In the genomic region with DNA sequence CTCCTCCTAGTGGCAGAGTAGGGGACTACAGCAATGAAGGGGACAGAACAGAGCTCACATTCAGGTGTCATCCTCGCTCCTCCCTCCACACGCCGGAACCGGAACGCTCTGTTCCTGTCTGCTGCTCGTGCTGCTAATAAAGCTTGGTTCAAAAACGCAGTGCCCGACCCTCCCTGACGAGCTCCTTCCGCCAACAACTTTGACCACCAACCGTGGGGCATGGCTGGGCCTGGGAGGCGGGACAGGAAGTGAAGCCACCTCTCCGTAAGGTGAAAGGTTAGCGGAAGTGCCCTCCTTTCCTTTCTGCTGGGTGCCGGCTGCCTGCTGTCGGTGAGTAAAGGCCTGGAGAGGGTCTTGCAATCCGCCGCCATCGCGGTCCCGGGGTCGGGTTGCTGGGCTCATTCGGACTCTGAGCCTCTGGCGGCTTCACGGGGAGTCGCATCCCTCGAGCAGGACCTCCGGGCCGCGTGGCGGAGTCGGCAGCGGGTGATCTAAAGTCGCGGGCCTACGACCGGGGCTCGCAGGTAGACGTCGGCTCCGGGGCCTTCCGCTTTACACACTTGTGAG, we compare ENCODE assay signal across 8 mouse cellular contexts. TPM values are rescaled to one million over a fixed set of nuclear protein-coding genes. Genes with fewer than 3 reads are reported as not detected.
A peak's percentile ranks its signal among the peaks of the same experiment; 100 is the strongest.
DNase-seq lines count a peak whose midpoint lies in the region; ATAC-seq lines count a peak whose summit lies in the region.

A gene (plus strand): TSS at position 172 of the 567 bp plus-strand sequence.

- peak within 1 kb of the TSS; percentile 86 for H3K4me2 ChIP-seq in heart, embryonic 13.5 days
- H3K4me2 ChIP-seq in liver, embryonic 12.5 days: peak within 1 kb of the TSS; percentile 90
- peak within 1 kb of the TSS; percentile 88 for H3K4me2 ChIP-seq in stomach, embryonic 15.5 days

- peaks cover 33% of the 10 kb centered on the region for H3K36me3 ChIP-seq in heart, embryonic 13.5 days
- peaks cover 36% of the 10 kb centered on the region for H3K36me3 ChIP-seq in liver, embryonic 12.5 days
- H3K36me3 ChIP-seq in stomach, embryonic 15.5 days: peaks cover 20% of the 10 kb centered on the region

- peak within 1 kb of the TSS; percentile 97 for H3K9ac ChIP-seq in heart, embryonic 13.5 days
- peak within 1 kb of the TSS; percentile 92 for H3K9ac ChIP-seq in liver, embryonic 12.5 days
- H3K9ac ChIP-seq in stomach, embryonic 15.5 days: peak within 1 kb of the TSS; percentile 89

- H3K27ac ChIP-seq in brown adipose tissue, adult 24 weeks (replicated peaks; ENCODE audit: low read depth, low read length): peak within 1 kb of the TSS; percentile 36
- H3K27ac ChIP-seq in heart, embryonic 13.5 days (replicated peaks): peak within 1 kb of the TSS; percentile 91
- H3K27ac ChIP-seq in liver, embryonic 12.5 days: peak within 1 kb of the TSS; percentile 83
- H3K27ac ChIP-seq in stomach, embryonic 15.5 days: peak within 1 kb of the TSS; percentile 84

- H3K4me3 ChIP-seq in brown adipose tissue, adult 24 weeks (ENCODE audit: insufficient read depth, low read depth, low read length): peak within 1 kb of the TSS; percentile 66
- peak within 1 kb of the TSS; percentile 91 for H3K4me3 ChIP-seq in heart, embryonic 13.5 days
- H3K4me3 ChIP-seq in liver, embryonic 12.5 days: peak within 1 kb of the TSS; percentile 89
- H3K4me3 ChIP-seq in stomach, embryonic 15.5 days (replicated peaks): peak within 1 kb of the TSS; percentile 81

- no peaks in the 10 kb centered on the region for H3K9me3 ChIP-seq in heart, embryonic 13.5 days
- H3K9me3 ChIP-seq in liver, embryonic 12.5 days (replicated peaks): no peaks in the 10 kb centered on the region
- no peaks in the 10 kb centered on the region for H3K9me3 ChIP-seq in stomach, embryonic 15.5 days

- peak; percentile 99 for ATAC-seq in heart, embryonic 13.5 days (ENCODE audit: extremely low read depth, insufficient number of reproducible peaks, low FRiP score, low TSS enrichment)
- ATAC-seq in liver, embryonic 12.5 days: peak; percentile 97
- ATAC-seq in stomach, embryonic 15.5 days (ENCODE audit: insufficient read depth, low FRiP score, low read depth): peak; percentile 99

- peak; percentile 99 for DNase-seq in CD4-positive, CD25-positive, alpha-beta regulatory T cell, adult 2 months (ENCODE audit: low read depth, low spot score)
- DNase-seq in fat pad, adult 2 months (ENCODE audit: extremely low read depth, low read depth, low spot score): peak; percentile 96
- DNase-seq in kidney, postnatal 10 days: peak; percentile 97
- DNase-seq in natural killer cell, adult 2 months (ENCODE audit: low spot score in 2 of 2): peak; percentile 98

- peaks cover 5% of the 10 kb centered on the region; the same call in 1 of the 2 replicates for H3K4me1 ChIP-seq in brown adipose tissue, adult 24 weeks (ENCODE audit: control insufficient read depth, insufficient read depth, insufficient read length, low read length)
- H3K4me1 ChIP-seq in heart, embryonic 13.5 days: peaks cover 21% of the 10 kb centered on the region
- peaks cover 28% of the 10 kb centered on the region for H3K4me1 ChIP-seq in liver, embryonic 12.5 days
- peaks cover 12% of the 10 kb centered on the region; the same call in 1 of the 2 replicates for H3K4me1 ChIP-seq in stomach, embryonic 15.5 days

- WGBS in heart, embryonic 13.5 days: under 1% methylated on average over 42 of the region's 42 CpGs
- under 1% methylated on average over 42 of the region's 42 CpGs for WGBS in liver, embryonic 12.5 days (ENCODE audit: insufficient replicate concordance)
- WGBS in stomach, embryonic 15.5 days: under 1% methylated on average over 42 of the region's 42 CpGs

- H3K27me3 ChIP-seq in heart, embryonic 13.5 days (replicated peaks): no peaks in the 10 kb centered on the region
- H3K27me3 ChIP-seq in liver, embryonic 12.5 days (replicated peaks): no peaks in the 10 kb centered on the region
- H3K27me3 ChIP-seq in stomach, embryonic 15.5 days (replicated peaks): no peaks in the 10 kb centered on the region

RNA-seq across cellular contexts. Expression of the gene that starts here (rescaled TPM):
- 376 and 386 TPM in 2 replicates for polyA plus RNA-seq in brown adipose tissue, adult 24 weeks (2012; ENCODE audit: insufficient read depth, insufficient read length, missing spikeins)
- 222 and 239 TPM in 2 replicates for polyA plus RNA-seq in heart, embryonic 13.5 days (2015; fragmentation: Nextera tagmentation; extraction: Ambion mirVana)
- polyA plus RNA-seq in liver, embryonic 12.5 days (2016; fragmentation: Nextera tagmentation; extraction: Ambion mirVana): 378 and 390 TPM in 2 replicates
- polyA plus RNA-seq in stomach, embryonic 15.5 days (2015; fragmentation: Nextera tagmentation; extraction: Ambion mirVana): 284 and 331 TPM in 2 replicates

Comparison
In these comparisons a context has a peak if more than half of its experiments do, and no peak if none do; other contexts are left out.
1. Peak in every context shown above with its lines: DNase-seq, ATAC-seq, H3K4me3 ChIP-seq and H3K27ac ChIP-seq.
2. H3K27ac ChIP-seq: peak in every context shown above with its lines; median percentile 91 in heart, embryonic 13.5 days; 84 in stomach, embryonic 15.5 days; 83 in liver, embryonic 12.5 days; 36 in brown adipose tissue, adult 24 weeks.